Mouse (Mus musculus) hindbrain, postnatal 0 days (tissue): ENCODE measurements around the gene Acsm2. TPM values are rescaled to one million over a fixed set of nuclear protein-coding genes. Genes with fewer than 3 reads are reported as not detected.

Experiments
- ATAC-seq: fragments of 200-750 bp; cut with Nextera tagmentation; 2 replicates; pipeline ENCODE4 v1.8.0; 2017; ENCODE audit warnings: mild to moderate bottlenecking, moderate TSS enrichment, moderate library complexity
- DNase-seq: peaks from one replicate; pipeline ENCODE4 v3.0.0-alpha.2; 2015; ENCODE audit warnings: low spot score
- H3K27ac ChIP-seq: fragments of 300-500 bp; sonication (generic); 2 replicates; pipeline ENCODE4 v1.5.1; 2014; ENCODE audit warnings: mild to moderate bottlenecking
- H3K27me3 ChIP-seq: fragments of 300-500 bp; sonication (generic); 2 replicates; pipeline ENCODE4 v1.6.1; 2014; ENCODE audit warnings: low read length, mixed read lengths; ENCODE audit not compliant: insufficient read depth
- H3K36me3 ChIP-seq: fragments of 300-500 bp; sonication (generic); 2 replicates; pipeline ENCODE4 v1.6.1; 2014; ENCODE audit warnings: low read length, mixed read lengths; ENCODE audit not compliant: insufficient read depth
- H3K4me1 ChIP-seq: fragments of 300-500 bp; sonication (generic); 2 replicates; pipeline ENCODE4 v1.6.1; 2014; ENCODE audit warnings: antibody characterized with exemption, low read length, mixed read lengths; ENCODE audit not compliant: insufficient read depth
- H3K4me2 ChIP-seq: fragments of 300-500 bp; sonication (generic); 2 replicates; pipeline ENCODE4 v1.6.1; 2014; ENCODE audit warnings: low read depth, mild to moderate bottlenecking, low read length, moderate library complexity, mixed read lengths
- H3K4me3 ChIP-seq: fragments of 300-500 bp; sonication (generic); 2 replicates; pipeline ENCODE4 v1.5.1; 2014; ENCODE audit warnings: low read length
- H3K9ac ChIP-seq: fragments of 300-500 bp; sonication (generic); replicated peaks from 2 replicates; pipeline ENCODE4 v1.6.1; 2014; ENCODE audit warnings: mild to moderate bottlenecking, low read length, moderate library complexity, mixed read lengths
- H3K9me3 ChIP-seq: fragments of 300-500 bp; sonication (generic); 2 replicates; pipeline ENCODE4 v1.6.1; 2016; ENCODE audit warnings: low read length, mixed read lengths
- CTCF ChIP-seq: IDR thresholded peaks from 2 replicates; pipeline ENCODE4 v1.5.1; 2016; ENCODE audit warnings: antibody characterized with exemption, control low read depth, low read depth
- WGBS: fragments of 180-500 bp; shearing (Covaris S2); extraction: QIAGEN DNeasy Blood & Tissue Kit; methylation state at CpG from one replicate; pipeline ENCODE4 v1.1.7; 2014; 5-methylcytosine and 5-hydroxymethylcytosine counted together
- polyA plus RNA-seq: library from polyadenylated mRNA; unstranded; fragments of >200 nt; fragmentation: Nextera tagmentation; extraction: Ambion mirVana; gene quantifications from 2 replicates; pipeline ENCODE4 v1.2.1, GENCODE M21; 2015
- total RNA-seq: library from RNA; depleted of rRNA; stranded (reverse); fragments of >200 nt; gene quantifications from 2 replicates; pipeline ENCODE4 v1.2.3, GENCODE M21; 2014

Acsm2 gene
- total and polyA plus RNA-seq, 2 experiments from 2014 or later, result 0.05 to 0.09 TPM

DNA sequence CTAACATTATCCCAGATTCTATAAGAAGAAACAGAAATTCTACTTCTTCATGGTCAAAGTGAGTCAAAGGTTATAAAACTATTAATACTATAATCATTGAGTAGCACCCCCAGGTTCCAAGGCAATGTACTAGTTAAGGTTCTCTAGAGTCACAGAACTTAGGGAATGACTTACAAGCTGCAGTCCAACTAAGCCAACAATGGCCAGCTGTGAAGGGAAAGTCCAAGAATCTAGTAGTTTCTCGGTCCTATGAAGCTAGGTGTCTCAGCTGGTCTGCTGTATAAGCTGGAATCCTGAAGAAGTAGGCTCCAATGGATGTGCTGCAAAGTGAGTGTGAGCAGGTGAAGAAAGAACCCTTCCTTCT lies 47.8 kb downstream of the Acsm2 start:
- TF ChIP-seq CTCF, result no peak
- Histone ChIP-seq H3K27me3 (no peaks in the 10 kb centered on the region), H3K4me2 (no peak overlapping the region), H3K4me3 (no peak overlapping the region), H3K27ac (no peak overlapping the region), H3K4me1 (no peaks in the 10 kb centered on the region), H3K9me3 (no peaks in the 10 kb centered on the region), H3K36me3 (no peaks in the 10 kb centered on the region), H3K9ac (no peak overlapping the region)
- ATAC-seq (no peak), DNase-seq (no peak)
- 85% methylated on average over 1 of the region's 1 CpGs for WGBS

DNA sequence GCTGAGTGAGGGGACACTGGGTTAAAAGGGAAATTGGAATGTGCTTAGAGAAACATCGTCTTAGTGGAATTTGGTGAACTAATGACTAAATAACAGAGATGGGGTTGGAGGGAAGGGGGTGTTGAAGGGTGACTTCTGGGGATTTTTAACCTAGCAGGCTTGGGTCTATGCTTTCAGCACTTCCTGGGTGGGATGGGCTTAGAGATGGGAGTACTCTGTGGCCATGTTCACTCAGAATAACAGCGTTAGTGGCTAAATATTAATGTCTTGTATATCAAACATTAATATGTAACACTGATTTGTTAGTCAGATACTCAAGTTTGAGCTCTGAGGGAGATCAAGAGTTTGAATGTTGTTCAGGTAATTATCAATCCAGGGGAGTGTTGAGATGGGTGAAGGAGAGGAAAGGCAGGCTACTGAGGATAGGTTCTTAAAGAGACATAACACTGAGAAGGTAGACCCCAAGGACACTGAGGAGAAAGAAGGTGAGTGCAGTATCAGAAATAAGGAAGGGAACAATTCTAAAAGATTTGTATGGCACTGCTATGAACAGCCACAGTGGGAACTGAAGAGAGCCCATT lies 50.9 kb downstream of the Acsm2 start:
- WGBS, result 86% methylated on average over 2 of the region's 2 CpGs
- Histone ChIP-seq H3K9me3 (no peaks in the 10 kb centered on the region), H3K4me3 (no peak overlapping the region), H3K36me3 (no peaks in the 10 kb centered on the region), H3K4me2 (no peak overlapping the region), H3K9ac (no peak overlapping the region), H3K4me1 (no peaks in the 10 kb centered on the region), H3K27ac (no peak overlapping the region), H3K27me3 (no peaks in the 10 kb centered on the region)
- TF ChIP-seq CTCF, result no peak
- DNase-seq (no peak), ATAC-seq (no peak)

DNA sequence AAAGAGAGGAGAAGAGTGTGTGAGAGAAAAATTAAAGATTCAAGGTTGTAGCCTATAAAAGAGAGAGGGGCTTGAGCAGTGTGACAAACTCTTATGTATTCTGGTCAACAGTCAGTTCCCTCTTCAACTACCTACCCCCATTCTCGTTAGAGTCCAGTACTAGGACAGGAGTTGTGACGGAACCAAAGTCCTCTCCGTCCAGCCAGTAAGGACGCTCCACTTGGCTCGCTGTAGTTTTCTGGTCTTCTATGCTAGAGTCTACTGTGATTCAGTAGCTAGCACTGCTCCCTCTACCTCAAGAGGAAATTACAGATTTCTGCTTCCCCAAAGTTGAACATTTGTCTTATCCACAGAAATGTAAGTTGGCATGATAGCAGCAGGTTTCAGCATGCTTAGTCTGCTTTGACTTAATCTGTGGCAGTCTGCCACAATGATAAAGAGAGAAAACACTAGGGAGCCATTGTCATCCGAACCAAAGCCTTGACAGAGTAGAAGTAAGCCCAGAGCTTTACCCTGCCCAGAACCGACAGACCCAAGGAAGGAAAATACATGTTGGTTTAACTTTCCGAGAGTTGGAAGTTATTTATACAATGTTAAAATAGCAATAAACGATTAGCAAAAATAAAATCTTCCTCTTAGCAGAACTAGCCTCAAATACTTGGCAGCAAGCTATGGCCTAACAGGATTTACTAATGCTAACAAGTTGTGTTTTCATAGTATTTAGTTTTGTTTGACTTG lies 52.0 kb downstream of the Acsm2 start:
- TF ChIP-seq CTCF, result no peak
- Histone ChIP-seq H3K4me2 (no peak overlapping the region), H3K9ac (no peak overlapping the region), H3K4me3 (no peak overlapping the region), H3K27ac (no peak overlapping the region), H3K27me3 (no peaks in the 10 kb centered on the region), H3K4me1 (no peaks in the 10 kb centered on the region), H3K36me3 (no peaks in the 10 kb centered on the region), H3K9me3 (no peaks in the 10 kb centered on the region)
- WGBS, result 74% methylated on average over 9 of the region's 9 CpGs
- no peak for ATAC-seq
- DNase-seq, result no peak

DNA sequence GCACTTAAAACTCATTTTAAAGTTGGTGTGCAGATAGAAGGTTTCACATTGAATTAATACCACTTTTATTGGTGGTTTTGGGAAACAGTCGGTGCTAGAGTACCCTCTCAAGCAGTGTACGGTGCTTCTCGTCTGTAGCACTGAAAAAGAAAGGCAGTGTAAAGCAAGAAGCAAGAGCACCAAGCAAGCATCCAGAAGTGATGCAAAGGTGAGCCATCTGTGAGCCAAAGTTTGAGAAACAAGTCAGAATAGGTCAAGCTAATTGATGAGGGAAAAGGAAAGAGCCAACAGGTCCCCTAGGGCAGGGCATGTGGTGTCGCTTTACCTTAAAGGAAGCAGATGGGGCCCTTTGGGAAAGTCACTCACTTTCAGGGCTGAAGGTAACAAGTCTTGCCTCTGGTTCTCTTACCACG lies 52.5 kb downstream of the Acsm2 start, which contains the start of gene Acsm1:
Gene Acsm1, plus strand, starts transcription at position 363 of the 413 bp plus-strand sequence.
- H3K9me3 ChIP-seq, result no peaks in the 10 kb centered on the region
- DNase-seq, result no peak
- ATAC-seq, result no peak
- H3K4me3 ChIP-seq, result no peak within 1 kb of the TSS
- no peak within 1 kb of the TSS for H3K4me2 ChIP-seq
- 89% methylated on average over 5 of the region's 5 CpGs for WGBS
- no peaks in the 10 kb centered on the region for H3K27me3 ChIP-seq
- H3K36me3 ChIP-seq, result no peaks in the 10 kb centered on the region
- H3K4me1 ChIP-seq, result no peaks in the 10 kb centered on the region
- H3K27ac ChIP-seq, result no peak within 1 kb of the TSS
- TF ChIP-seq CTCF, result no peak
- no peak within 1 kb of the TSS for H3K9ac ChIP-seq

DNA sequence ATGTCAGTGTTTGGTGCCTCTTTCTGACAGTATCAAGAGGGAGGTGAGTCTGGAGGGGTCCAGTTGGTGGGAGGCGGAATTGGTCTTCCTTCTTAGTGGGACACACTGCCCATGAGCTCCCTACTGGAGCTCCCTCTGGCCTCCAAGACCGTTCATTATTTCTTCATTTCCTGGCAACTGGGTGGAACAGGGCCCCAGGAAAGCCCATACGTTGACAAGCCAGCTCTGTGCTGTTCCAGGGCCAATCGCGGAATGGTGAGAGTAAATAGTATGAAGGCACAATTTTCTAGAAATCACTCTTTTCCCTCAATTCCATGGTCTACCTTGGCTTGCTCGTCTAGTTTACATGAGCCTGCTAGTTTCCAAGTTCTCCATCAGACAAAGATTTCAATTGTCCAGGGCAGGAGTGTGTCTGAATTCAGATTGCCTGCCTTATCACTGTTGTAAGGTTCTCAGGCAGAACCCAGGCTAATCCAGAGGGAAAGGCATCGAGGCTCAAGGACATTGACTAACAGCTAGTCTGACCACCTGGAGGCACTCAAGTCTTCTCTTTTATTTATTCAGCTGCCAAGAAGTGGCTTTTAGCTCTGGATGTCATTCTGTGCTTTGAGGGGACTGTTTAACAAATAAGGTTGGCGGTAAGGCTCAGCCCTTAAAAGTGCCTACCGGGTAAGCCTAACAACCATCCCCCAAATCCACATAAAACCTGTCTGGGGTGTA lies 53.8 kb downstream of the Acsm2 start:
- 83% methylated on average over 9 of the region's 9 CpGs for WGBS
- Histone ChIP-seq H3K4me1 (no peaks in the 10 kb centered on the region), H3K36me3 (no peaks in the 10 kb centered on the region), H3K4me2 (no peak overlapping the region), H3K9me3 (no peaks in the 10 kb centered on the region), H3K27ac (no peak overlapping the region), H3K27me3 (no peaks in the 10 kb centered on the region), H3K4me3 (no peak overlapping the region), H3K9ac (no peak overlapping the region)
- ATAC-seq (no peak), DNase-seq (no peak)
- TF ChIP-seq CTCF, result no peak

DNA sequence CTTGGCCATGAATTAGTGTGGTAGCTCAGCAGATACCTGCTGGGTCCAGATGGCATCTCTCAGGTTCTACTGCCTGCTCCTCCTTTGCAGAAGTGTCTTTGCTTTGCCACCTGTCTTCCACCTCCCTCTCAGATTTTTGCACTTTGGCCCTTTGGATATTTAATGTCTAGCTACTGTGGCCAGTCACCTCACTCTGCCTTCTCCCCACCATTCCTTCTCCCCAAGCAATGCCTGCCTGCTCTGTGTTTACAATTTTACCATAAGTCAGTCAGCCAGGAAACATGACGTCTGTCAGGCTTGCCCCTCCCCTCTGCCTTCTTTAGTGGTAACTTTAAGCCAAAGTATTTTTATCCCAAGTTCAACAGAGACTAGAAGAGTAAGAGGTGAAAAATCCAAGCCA lies 62.4 kb downstream of the Acsm2 start:
- no peak for DNase-seq
- WGBS, result 62% methylated on average over 1 of the region's 1 CpGs
- TF ChIP-seq CTCF, result no peak
- no peak overlapping the region for H3K4me2 ChIP-seq
- no peak overlapping the region for H3K27ac ChIP-seq
- H3K36me3 ChIP-seq, result no peaks in the 10 kb centered on the region
- ATAC-seq, result no peak
- no peak overlapping the region for H3K9ac ChIP-seq
- no peaks in the 10 kb centered on the region for H3K4me1 ChIP-seq
- no peaks in the 10 kb centered on the region for H3K9me3 ChIP-seq
- no peak overlapping the region for H3K4me3 ChIP-seq
- H3K27me3 ChIP-seq, result no peaks in the 10 kb centered on the region
